Mouse (Mus musculus): Measurements from ENCODE around the gene Hoxc13. TPM values are rescaled to one million over a fixed set of nuclear protein-coding genes. Genes with fewer than 3 reads are reported as not detected.
A peak's percentile ranks its signal among the peaks of the same experiment; 100 is the strongest.

Hoxc13 gene
- 0.05 TPM in 1 of 2 replicates, not detected in the other for polyA plus RNA-seq (2015; fragmentation: Nextera tagmentation; extraction: Ambion mirVana)

DNA sequence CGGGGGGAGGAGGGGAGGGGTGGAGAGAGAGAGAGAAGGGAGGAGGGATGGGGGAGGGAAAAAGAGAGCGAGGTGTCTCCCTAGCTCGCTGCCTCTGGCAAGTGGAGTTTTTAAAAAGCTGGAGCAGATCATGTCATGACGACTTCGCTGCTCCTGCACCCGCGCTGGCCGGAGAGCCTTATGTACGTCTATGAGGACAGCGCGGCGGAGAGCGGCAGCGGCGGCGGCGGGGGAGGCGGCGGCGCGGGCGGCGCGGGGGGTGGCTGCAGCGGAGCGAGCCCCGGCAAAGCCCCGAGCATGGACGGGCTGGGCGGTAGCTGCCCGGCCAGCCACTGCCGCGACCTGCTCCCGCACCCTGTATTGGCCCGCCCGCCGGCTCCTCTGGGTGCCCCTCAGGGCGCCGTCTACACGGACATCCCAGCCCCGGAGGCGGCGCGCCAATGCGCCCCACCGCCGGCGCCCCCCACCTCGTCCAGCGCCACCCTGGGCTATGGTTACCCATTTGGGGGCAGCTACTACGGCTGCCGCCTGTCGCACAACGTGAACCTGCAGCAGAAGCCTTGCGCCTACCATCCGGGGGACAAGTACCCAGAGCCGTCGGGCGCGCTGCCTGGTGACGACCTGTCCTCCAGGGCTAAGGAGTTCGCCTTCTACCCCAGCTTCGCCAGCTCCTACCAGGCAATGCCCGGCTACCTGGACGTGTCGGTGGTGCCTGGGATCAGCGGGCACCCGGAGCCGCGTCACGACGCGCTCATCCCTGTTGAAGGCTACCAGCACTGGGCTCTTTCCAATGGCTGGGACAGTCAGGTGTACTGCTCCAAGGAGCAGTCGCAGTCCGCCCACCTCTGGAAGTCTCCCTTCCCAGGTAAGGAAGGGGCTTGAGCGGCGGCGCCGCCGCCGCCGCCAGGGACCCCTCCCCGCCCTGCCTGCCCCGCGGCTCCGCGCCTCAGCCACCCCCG is at the start of gene Hoxc13:
TSS of gene Hoxc13 (plus strand) at position 51 of the 959 bp plus-strand sequence.
- Histone ChIP-seq H3K36me3 (ENCODE audit: control insufficient read depth, insufficient read depth, low read length) (no peaks in the 10 kb centered on the region), H3K9me3 (ENCODE audit: control insufficient read depth, low read length) (no peaks in the 10 kb centered on the region), H3K27me3 (ENCODE audit: control insufficient read depth, insufficient read depth, low read length) (peaks cover 39% of the 10 kb centered on the region), H3K4me2 (replicated peaks; ENCODE audit: low read depth) (peak within 1 kb of the TSS; percentile 42), H3K4me1 (replicated peaks; ENCODE audit: control insufficient read depth, insufficient read depth) (no peaks in the 10 kb centered on the region), H3K4me3 (ENCODE audit: low read depth, low read length) (peak within 1 kb of the TSS; percentile 23), H3K9ac (ENCODE audit: low read length) (no peak within 1 kb of the TSS), H3K27ac (replicated peaks) (no peak within 1 kb of the TSS)
- WGBS = 4% methylated on average over 69 of the region's 88 CpGs
- ATAC-seq (ENCODE audit: low FRiP score, low TSS enrichment) = peak; percentile 49
- DNase-seq (ENCODE audit: low spot score) = no peak
- no peak for TF ChIP-seq CTCF (IDR thresholded peaks at IDR 0.05; ENCODE audit: low read depth)
- TF ChIP-seq EP300 (optimal IDR thresholded peaks at IDR 0.05) = no peak

DNA sequence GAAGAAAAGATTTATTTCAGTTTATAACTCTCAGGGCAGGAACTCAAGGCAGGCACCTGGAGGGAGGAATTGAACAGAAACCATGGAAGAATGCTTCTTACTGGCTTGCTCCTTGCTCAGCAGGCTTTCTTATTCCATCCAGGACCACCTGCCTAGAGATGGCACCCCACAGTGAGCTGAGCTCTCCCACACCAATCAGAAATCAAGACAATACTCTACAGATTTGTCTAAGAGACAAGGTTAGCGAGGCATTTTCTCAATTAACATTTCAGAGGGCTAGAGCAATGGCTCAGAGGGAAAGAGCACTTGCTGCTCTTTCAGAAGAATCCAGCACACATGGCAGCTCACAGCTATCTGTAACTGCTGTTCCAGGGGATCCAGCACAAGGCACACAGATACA is 35.1 kb upstream of the Hoxc13 start:
- ATAC-seq (ENCODE audit: low FRiP score, low TSS enrichment) (no peak), DNase-seq (ENCODE audit: low spot score) (no peak)
- 35% methylated on average over 1 of the region's 1 CpGs for WGBS

DNA sequence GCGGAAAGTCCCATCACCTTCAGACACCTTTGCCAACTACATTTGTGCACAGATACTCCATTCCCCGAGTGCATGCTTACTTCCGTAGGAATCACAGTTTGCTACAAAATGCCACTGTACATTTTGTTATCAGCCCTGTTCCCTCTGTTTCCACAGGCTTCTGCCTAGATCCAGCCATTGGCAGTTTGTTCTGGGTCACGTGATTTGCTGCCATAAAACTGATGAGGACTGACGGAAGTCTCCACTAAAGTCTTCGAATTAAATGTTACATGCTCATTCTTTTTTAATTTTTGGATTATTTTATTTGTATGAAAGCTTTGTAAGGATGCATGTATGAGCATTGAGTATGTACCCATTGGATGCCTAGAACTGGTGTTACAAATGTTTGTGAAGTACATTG is 25.8 kb upstream of the Hoxc13 start:
- DNase-seq (ENCODE audit: low spot score) (no peak), ATAC-seq (ENCODE audit: low FRiP score, low TSS enrichment) (no peak)
- no peaks in the 10 kb centered on the region for H3K4me1 ChIP-seq (replicated peaks; ENCODE audit: control insufficient read depth, insufficient read depth)
- 81% methylated on average over 6 of the region's 6 CpGs for WGBS
- no peaks in the 10 kb centered on the region for H3K27me3 ChIP-seq (ENCODE audit: control insufficient read depth, insufficient read depth, low read length)
- H3K4me3 ChIP-seq (ENCODE audit: low read depth, low read length) = no peak overlapping the region
- no peak overlapping the region for H3K4me2 ChIP-seq (replicated peaks; ENCODE audit: low read depth)
- H3K27ac ChIP-seq (replicated peaks) = no peak overlapping the region
- no peaks in the 10 kb centered on the region for H3K36me3 ChIP-seq (ENCODE audit: control insufficient read depth, insufficient read depth, low read length)
- H3K9ac ChIP-seq (ENCODE audit: low read length) = no peak overlapping the region
- no peaks in the 10 kb centered on the region for H3K9me3 ChIP-seq (ENCODE audit: control insufficient read depth, low read length)
- TF ChIP-seq EP300 (optimal IDR thresholded peaks at IDR 0.05) = no peak
- no peak for TF ChIP-seq CTCF (IDR thresholded peaks at IDR 0.05; ENCODE audit: low read depth)

More for the DNA sequence above, 35.1 kb upstream of the Hoxc13 start:
- no peak for TF ChIP-seq CTCF (IDR thresholded peaks at IDR 0.05; ENCODE audit: low read depth)
- no peak for TF ChIP-seq EP300 (optimal IDR thresholded peaks at IDR 0.05)
- Histone ChIP-seq H3K27ac (replicated peaks) (no peak overlapping the region), H3K4me3 (ENCODE audit: low read depth, low read length) (no peak overlapping the region), H3K4me2 (replicated peaks; ENCODE audit: low read depth) (no peak overlapping the region), H3K27me3 (ENCODE audit: control insufficient read depth, insufficient read depth, low read length) (no peaks in the 10 kb centered on the region), H3K4me1 (replicated peaks; ENCODE audit: control insufficient read depth, insufficient read depth) (no peaks in the 10 kb centered on the region), H3K9ac (ENCODE audit: low read length) (no peak overlapping the region), H3K9me3 (ENCODE audit: control insufficient read depth, low read length) (no peaks in the 10 kb centered on the region), H3K36me3 (ENCODE audit: control insufficient read depth, insufficient read depth, low read length) (no peaks in the 10 kb centered on the region)

DNA sequence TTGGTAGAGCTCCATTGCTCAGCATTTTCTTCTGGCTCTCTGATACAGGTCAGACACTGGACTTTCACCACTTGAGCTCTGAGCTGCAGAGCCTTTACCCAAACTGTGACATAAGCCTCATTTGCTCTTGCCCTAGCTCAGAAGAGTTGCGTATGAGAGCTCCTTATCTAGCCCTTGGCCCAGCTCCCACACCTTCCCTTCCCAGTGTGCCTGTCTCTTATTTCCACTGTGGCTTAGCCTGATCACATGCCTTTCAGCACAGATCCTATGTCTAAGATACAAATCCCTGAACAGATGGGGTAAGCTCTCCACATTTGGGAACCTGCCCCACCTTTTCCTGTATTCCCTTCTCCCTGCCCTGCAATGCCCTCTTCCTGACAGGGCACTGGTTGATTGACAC is 16.0 kb upstream of the Hoxc13 start:
- DNase-seq (ENCODE audit: low spot score) (no peak), ATAC-seq (ENCODE audit: low FRiP score, low TSS enrichment) (no peak)
- H3K4me2 ChIP-seq (replicated peaks; ENCODE audit: low read depth) = no peak overlapping the region
- H3K9ac ChIP-seq (ENCODE audit: low read length) = no peak overlapping the region
- no peaks in the 10 kb centered on the region for H3K4me1 ChIP-seq (replicated peaks; ENCODE audit: control insufficient read depth, insufficient read depth)
- H3K4me3 ChIP-seq (ENCODE audit: low read depth, low read length) = no peak overlapping the region
- H3K27me3 ChIP-seq (ENCODE audit: control insufficient read depth, insufficient read depth, low read length) = peaks cover 3% of the 10 kb centered on the region
- H3K27ac ChIP-seq (replicated peaks) = no peak overlapping the region
- no peaks in the 10 kb centered on the region for H3K36me3 ChIP-seq (ENCODE audit: control insufficient read depth, insufficient read depth, low read length)
- TF ChIP-seq EP300 (optimal IDR thresholded peaks at IDR 0.05) (no peak), CTCF (IDR thresholded peaks at IDR 0.05; ENCODE audit: low read depth) (no peak)
- no peaks in the 10 kb centered on the region for H3K9me3 ChIP-seq (ENCODE audit: control insufficient read depth, low read length)
- 32% methylated on average over 1 of the region's 1 CpGs for WGBS

DNA sequence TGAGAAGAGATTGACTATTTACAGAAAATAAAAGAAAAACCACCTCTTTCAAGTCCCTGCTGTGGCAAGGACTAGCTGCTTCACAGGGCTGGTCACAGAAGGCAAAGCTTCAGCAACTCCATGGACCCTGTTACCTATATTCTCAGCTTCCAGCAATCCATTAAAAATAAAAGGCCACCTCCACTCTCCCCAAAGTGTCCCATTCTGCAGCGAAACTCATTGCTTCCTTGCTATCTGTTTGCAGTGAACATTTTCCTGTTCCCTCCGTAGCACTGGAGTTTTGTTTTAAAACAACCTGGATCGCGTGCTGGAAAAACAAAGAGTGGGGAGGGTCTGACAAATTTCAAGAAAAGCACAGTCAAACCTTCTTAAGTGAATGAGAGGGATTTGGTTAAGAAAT is 11.4 kb upstream of the Hoxc13 start:
- Histone ChIP-seq H3K4me3 (ENCODE audit: low read depth, low read length) (no peak overlapping the region), H3K4me2 (replicated peaks; ENCODE audit: low read depth) (no peak overlapping the region), H3K4me1 (replicated peaks; ENCODE audit: control insufficient read depth, insufficient read depth) (no peaks in the 10 kb centered on the region), H3K9ac (ENCODE audit: low read length) (no peak overlapping the region), H3K27me3 (ENCODE audit: control insufficient read depth, insufficient read depth, low read length) (peaks cover 15% of the 10 kb centered on the region), H3K9me3 (ENCODE audit: control insufficient read depth, low read length) (no peaks in the 10 kb centered on the region), H3K36me3 (ENCODE audit: control insufficient read depth, insufficient read depth, low read length) (no peaks in the 10 kb centered on the region), H3K27ac (replicated peaks) (no peak overlapping the region)
- WGBS = 4% methylated on average over 4 of the region's 4 CpGs
- no peak for TF ChIP-seq EP300 (optimal IDR thresholded peaks at IDR 0.05)
- no peak for ATAC-seq (ENCODE audit: low FRiP score, low TSS enrichment)
- DNase-seq (ENCODE audit: low spot score) = no peak

DNA sequence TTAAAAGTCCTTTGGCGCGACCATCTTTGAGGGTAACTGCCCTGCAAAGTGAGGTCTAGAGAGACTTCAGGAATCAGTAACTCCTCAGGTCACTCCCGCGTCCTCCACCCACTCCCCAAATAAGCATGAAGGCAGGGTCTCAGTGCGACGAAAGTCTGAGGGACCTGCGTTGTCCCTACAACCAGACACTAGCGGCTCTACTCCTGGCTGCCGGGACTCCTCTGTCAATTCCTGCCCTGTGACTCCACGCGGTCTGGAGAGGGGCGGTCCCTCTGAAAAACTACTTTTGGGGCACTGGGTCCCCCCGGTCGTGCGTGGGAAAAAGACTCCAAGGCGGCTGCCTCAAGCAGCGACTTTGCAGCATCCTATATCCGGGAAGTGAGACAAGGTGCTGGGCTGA is 10.9 kb upstream of the Hoxc13 start:
- WGBS = 2% methylated on average over 18 of the region's 18 CpGs

More for the DNA sequence above, 10.9 kb upstream of the Hoxc13 start:
- no peak overlapping the region for H3K4me3 ChIP-seq (ENCODE audit: low read depth, low read length)
- no peaks in the 10 kb centered on the region for H3K9me3 ChIP-seq (ENCODE audit: control insufficient read depth, low read length)
- H3K4me2 ChIP-seq (replicated peaks; ENCODE audit: low read depth) = no peak overlapping the region
- H3K4me1 ChIP-seq (replicated peaks; ENCODE audit: control insufficient read depth, insufficient read depth) = no peaks in the 10 kb centered on the region
- TF ChIP-seq EP300 (optimal IDR thresholded peaks at IDR 0.05) (no peak), CTCF (IDR thresholded peaks at IDR 0.05; ENCODE audit: low read depth) (no peak)
- no peak for ATAC-seq (ENCODE audit: low FRiP score, low TSS enrichment)
- no peak for DNase-seq (ENCODE audit: low spot score)
- no peak overlapping the region for H3K27ac ChIP-seq (replicated peaks)
- peaks cover 16% of the 10 kb centered on the region for H3K27me3 ChIP-seq (ENCODE audit: control insufficient read depth, insufficient read depth, low read length)
- no peaks in the 10 kb centered on the region for H3K36me3 ChIP-seq (ENCODE audit: control insufficient read depth, insufficient read depth, low read length)
- no peak overlapping the region for H3K9ac ChIP-seq (ENCODE audit: low read length)

All from stomach, postnatal 0 days (tissue).